Mouse (Mus musculus): ENCODE results near the gene Coro2b.

GRCm38 (mm10) chr9:62551531-62551930, 14.7 kb upstream of the Coro2b start:
- TF ChIP-seq CTCF (IDR thresholded peaks at IDR 0.05; ENCODE audit: low read depth, low read length) (no peak), POLR2A (IDR thresholded peaks at IDR 0.05; ENCODE audit: insufficient read depth, low read length) (no peak)

Data from ES-Bruce4 (cell line).